Mouse (Mus musculus): Measurements from ENCODE around the gene Igsf10. TPM values are rescaled to one million over a fixed set of nuclear protein-coding genes. Genes with fewer than 3 reads are reported as not detected.

Gene Igsf10
- total RNA-seq, 1 experiment from 2014 or later = 0.12 TPM

GRCm38 (mm10) chr3:59295699-59296562, 48.3 kb downstream of the Igsf10 start:
- no peak for ATAC-seq (ENCODE audit: extremely low read depth, insufficient number of reproducible peaks, low FRiP score, poor library complexity, severe bottlenecking)

GRCm38 (mm10) chr3:59293437-59294199, 50.6 kb downstream of the Igsf10 start:
- no peak for ATAC-seq (ENCODE audit: extremely low read depth, insufficient number of reproducible peaks, low FRiP score, poor library complexity, severe bottlenecking)

GRCm38 (mm10) chr3:59290551-59290950, 53.6 kb downstream of the Igsf10 start:
- no peak for ATAC-seq (ENCODE audit: extremely low read depth, insufficient number of reproducible peaks, low FRiP score, poor library complexity, severe bottlenecking)

- no peak for ATAC-seq (ENCODE audit: extremely low read depth, insufficient number of reproducible peaks, low FRiP score, poor library complexity, severe bottlenecking)
Measured at GRCm38 (mm10) chr3:59278620-59279019, 65.6 kb downstream of the Igsf10 start.

GRCm38 (mm10) chr3:59278254-59278533, 66.0 kb downstream of the Igsf10 start:
- ATAC-seq (ENCODE audit: extremely low read depth, insufficient number of reproducible peaks, low FRiP score, poor library complexity, severe bottlenecking) = no peak

GRCm38 (mm10) chr3:59277502-59278253, 66.5 kb downstream of the Igsf10 start:
- ATAC-seq (ENCODE audit: extremely low read depth, insufficient number of reproducible peaks, low FRiP score, poor library complexity, severe bottlenecking) = no peak

GRCm38 (mm10) chr3:59270811-59271210, 73.4 kb downstream of the Igsf10 start:
- ATAC-seq (ENCODE audit: extremely low read depth, insufficient number of reproducible peaks, low FRiP score, poor library complexity, severe bottlenecking) = no peak

Other genes with a start within 250 kb of the Igsf10 start
- 50.7 and 55.6 TPM in 2 replicates for gene Gpr171, start 242.6 kb downstream of the Igsf10 start, total RNA-seq (2017)
- gene P2ry14, start 190.8 kb downstream of the Igsf10 start, total RNA-seq (2017) = 1.2 and 1.3 TPM in 2 replicates
- gene Gpr87, start 149.3 kb downstream of the Igsf10 start, total RNA-seq (2017) = not detected in 2 replicates
- 56.6 and 61.7 TPM in 2 replicates for gene P2ry13, start 133.5 kb downstream of the Igsf10 start, total RNA-seq (2017)
- gene P2ry12, start 81.5 kb downstream of the Igsf10 start, total RNA-seq (2017) = 15.8 and 18.3 TPM in 2 replicates

All from neutrophil, adult 5-6 weeks (primary cell).